Mouse (Mus musculus) embryonic facial prominence, embryonic 10.5 days (tissue): Measurements from ENCODE around the gene Rexo4. TPM values are rescaled to one million over a fixed set of nuclear protein-coding genes. Genes with fewer than 3 reads are reported as not detected.
A peak's percentile ranks its signal among the peaks of the same experiment; 100 is the strongest.

Source experiments
- DNase-seq: peaks from one replicate; pipeline ENCODE4 v3.0.0-alpha.2; 2017; ENCODE audit warnings: low spot score
- H3K27ac ChIP-seq: fragments of 300-500 bp; sonication (generic); replicated peaks from 2 replicates; pipeline ENCODE4 v1.5.1; 2016; ENCODE audit warnings: mild to moderate bottlenecking
- H3K27me3 ChIP-seq: fragments of 300-500 bp; sonication (generic); replicated peaks from 2 replicates; pipeline ENCODE4 v1.6.1; 2016; ENCODE audit warnings: low read depth, mild to moderate bottlenecking; ENCODE audit not compliant: poor library complexity, severe bottlenecking
- H3K36me3 ChIP-seq: fragments of 300-500 bp; sonication (generic); replicated peaks from 2 replicates; pipeline ENCODE4 v1.6.1; 2016; ENCODE audit warnings: mild to moderate bottlenecking, moderate library complexity
- H3K4me1 ChIP-seq: fragments of 300-500 bp; sonication (generic); 2 replicates; pipeline ENCODE4 v1.6.1; 2016
- H3K4me3 ChIP-seq: fragments of 300-500 bp; sonication (generic); 2 replicates; pipeline ENCODE4 v1.5.1; 2016; ENCODE audit warnings: mild to moderate bottlenecking, moderate library complexity
- H3K9me3 ChIP-seq: fragments of 300-500 bp; sonication (generic); 2 replicates; pipeline ENCODE4 v1.6.1; 2016; ENCODE audit warnings: mild to moderate bottlenecking
- WGBS: fragments of 180-500 bp; shearing (Covaris S2); methylation state at CpG from one replicate; pipeline ENCODE4 v1.1.7; 2016; 5-methylcytosine and 5-hydroxymethylcytosine counted together
- polyA plus RNA-seq: library from polyadenylated mRNA; unstranded; fragments of >200 nt; fragmentation: Nextera tagmentation; extraction: Ambion mirVana; gene quantifications from 2 replicates; pipeline ENCODE4 v1.2.1, GENCODE M21; 2016

The Rexo4 gene
- polyA plus RNA-seq: 56.0 and 59.1 TPM in 2 replicates

- Histone ChIP-seq H3K4me1 (peaks cover 26% of the 10 kb centered on the region), H3K27me3 (no peaks in the 10 kb centered on the region), H3K27ac (peak within 1 kb of the TSS; percentile 98)
Measured at GRCm38 (mm10) chr2:26963923-26964723, at the start of gene Rexo4. Gene Rexo4 (minus strand): TSS chr2:26964386.

GRCm38 (mm10) chr2:27009714-27010244 is 45.6 kb upstream of the Rexo4 start, which contains the start of gene Cacfd1:
Gene Cacfd1 (plus strand): TSS chr2:27009926.
- Histone ChIP-seq H3K27ac (peak within 1 kb of the TSS; percentile 95), H3K27me3 (peaks cover 11% of the 10 kb centered on the region; the same call in 1 of the 2 replicates), H3K36me3 (peaks cover 23% of the 10 kb centered on the region), H3K4me1 (peaks cover 26% of the 10 kb centered on the region), H3K4me3 (peak within 1 kb of the TSS; percentile 86), H3K9me3 (no peaks in the 10 kb centered on the region)
- under 1% methylated on average over 43 of the region's 43 CpGs for WGBS
- DNase-seq: peak; percentile 95

More at GRCm38 (mm10) chr2:26963923-26964723, at the start of gene Rexo4:
- Histone ChIP-seq H3K36me3 (peaks cover 32% of the 10 kb centered on the region), H3K4me3 (peak within 1 kb of the TSS; percentile 86), H3K9me3 (peaks cover 6% of the 10 kb centered on the region; the same call in 1 of the 2 replicates)
- under 1% methylated on average over 50 of the region's 50 CpGs for WGBS
- peak; percentile 94 for DNase-seq

- 78% methylated on average over 7 of the region's 7 CpGs for WGBS
- Histone ChIP-seq H3K4me3 (no peak overlapping the region), H3K9me3 (no peaks in the 10 kb centered on the region), H3K36me3 (peaks cover 7% of the 10 kb centered on the region), H3K27ac (no peak overlapping the region), H3K27me3 (peaks cover 11% of the 10 kb centered on the region; the same call in 1 of the 2 replicates), H3K4me1 (peaks cover 26% of the 10 kb centered on the region)
- no peak for DNase-seq
Measured at GRCm38 (mm10) chr2:27007701-27008100, 43.5 kb upstream of the Rexo4 start.

- no peaks in the 10 kb centered on the region for H3K36me3 ChIP-seq
- no peaks in the 10 kb centered on the region for H3K9me3 ChIP-seq
- H3K4me3 ChIP-seq: no peak overlapping the region
- DNase-seq: no peak
- peaks cover 17% of the 10 kb centered on the region for H3K4me1 ChIP-seq
- H3K27me3 ChIP-seq: peaks cover 11% of the 10 kb centered on the region; the same call in 1 of the 2 replicates
- H3K27ac ChIP-seq: no peak overlapping the region
- 72% methylated on average over 4 of the region's 4 CpGs for WGBS
Measured at GRCm38 (mm10) chr2:27006255-27006654, 42.1 kb upstream of the Rexo4 start.

GRCm38 (mm10) chr2:26997993-26998392 is 33.8 kb upstream of the Rexo4 start:
- Histone ChIP-seq H3K4me3 (no peak overlapping the region), H3K9me3 (no peaks in the 10 kb centered on the region), H3K36me3 (no peaks in the 10 kb centered on the region), H3K27ac (no peak overlapping the region), H3K4me1 (no peaks in the 10 kb centered on the region), H3K27me3 (no peaks in the 10 kb centered on the region)
- DNase-seq: no peak
- WGBS: 91% methylated on average over 7 of the region's 7 CpGs

- Histone ChIP-seq H3K27ac (no peak overlapping the region), H3K4me3 (no peak overlapping the region), H3K9me3 (no peaks in the 10 kb centered on the region), H3K36me3 (no peaks in the 10 kb centered on the region), H3K4me1 (no peaks in the 10 kb centered on the region), H3K27me3 (no peaks in the 10 kb centered on the region)
- no peak for DNase-seq
- WGBS: 82% methylated on average over 1 of the region's 1 CpGs
Measured at GRCm38 (mm10) chr2:26997498-26997897, 33.3 kb upstream of the Rexo4 start.

- no peaks in the 10 kb centered on the region for H3K36me3 ChIP-seq
- H3K27ac ChIP-seq: no peak overlapping the region
- no peaks in the 10 kb centered on the region for H3K4me1 ChIP-seq
- 83% methylated on average over 3 of the region's 3 CpGs for WGBS
- H3K4me3 ChIP-seq: no peak overlapping the region
- no peak for DNase-seq
- H3K27me3 ChIP-seq: no peaks in the 10 kb centered on the region
- H3K9me3 ChIP-seq: no peaks in the 10 kb centered on the region
Measured at GRCm38 (mm10) chr2:26993936-26994335, 29.8 kb upstream of the Rexo4 start.

GRCm38 (mm10) chr2:26984640-26985039 is 20.5 kb upstream of the Rexo4 start:
- H3K4me3 ChIP-seq: no peak overlapping the region
- H3K4me1 ChIP-seq: no peaks in the 10 kb centered on the region
- no peak overlapping the region for H3K27ac ChIP-seq
- 85% methylated on average over 5 of the region's 5 CpGs for WGBS
- no peaks in the 10 kb centered on the region for H3K27me3 ChIP-seq
- no peaks in the 10 kb centered on the region for H3K36me3 ChIP-seq
- DNase-seq: no peak
- no peaks in the 10 kb centered on the region for H3K9me3 ChIP-seq

- H3K9me3 ChIP-seq: no peaks in the 10 kb centered on the region
- H3K36me3 ChIP-seq: no peaks in the 10 kb centered on the region
- no peak overlapping the region for H3K4me3 ChIP-seq
- WGBS: 70% methylated on average over 2 of the region's 2 CpGs
- no peak for DNase-seq
- no peaks in the 10 kb centered on the region for H3K27me3 ChIP-seq
- H3K27ac ChIP-seq: no peak overlapping the region
- H3K4me1 ChIP-seq: no peaks in the 10 kb centered on the region
Measured at GRCm38 (mm10) chr2:26984179-26984578, 20.0 kb upstream of the Rexo4 start.

- no peaks in the 10 kb centered on the region for H3K36me3 ChIP-seq
- 80% methylated on average over 1 of the region's 1 CpGs for WGBS
- DNase-seq: no peak
- H3K27ac ChIP-seq: no peak overlapping the region
- H3K4me1 ChIP-seq: no peaks in the 10 kb centered on the region
- H3K9me3 ChIP-seq: no peaks in the 10 kb centered on the region
- no peak overlapping the region for H3K4me3 ChIP-seq
- no peaks in the 10 kb centered on the region for H3K27me3 ChIP-seq
Measured at GRCm38 (mm10) chr2:26980361-26980760, 16.2 kb upstream of the Rexo4 start.

- Histone ChIP-seq H3K27me3 (no peaks in the 10 kb centered on the region), H3K9me3 (no peaks in the 10 kb centered on the region), H3K27ac (no peak overlapping the region), H3K4me1 (peaks cover 17% of the 10 kb centered on the region), H3K36me3 (no peaks in the 10 kb centered on the region), H3K4me3 (no peak overlapping the region)
- 60% methylated on average over 4 of the region's 4 CpGs for WGBS
- peak; percentile 16 for DNase-seq
Measured at GRCm38 (mm10) chr2:26973960-26974359, 9.8 kb upstream of the Rexo4 start.

- 78% methylated on average over 3 of the region's 3 CpGs for WGBS
- Histone ChIP-seq H3K4me3 (no peak within 1 kb of the TSS), H3K4me1 (peaks cover 17% of the 10 kb centered on the region), H3K36me3 (no peaks in the 10 kb centered on the region), H3K27ac (no peak within 1 kb of the TSS; the same call in 1 of the 2 replicates), H3K27me3 (no peaks in the 10 kb centered on the region), H3K9me3 (no peaks in the 10 kb centered on the region)
- no peak for DNase-seq
Measured at GRCm38 (mm10) chr2:26973116-26973515, 8.9 kb upstream of the Rexo4 start, which contains the start of gene Adamts13. Gene Adamts13 (plus strand): TSS chr2:26973416.

- Histone ChIP-seq H3K4me3 (no peak overlapping the region), H3K9me3 (peaks cover 6% of the 10 kb centered on the region; the same call in 1 of the 2 replicates), H3K36me3 (peaks cover 2% of the 10 kb centered on the region), H3K27me3 (no peaks in the 10 kb centered on the region), H3K4me1 (peaks cover 23% of the 10 kb centered on the region), H3K27ac (no peak overlapping the region)
- DNase-seq: no peak
- WGBS: 79% methylated on average over 2 of the region's 2 CpGs
Measured at GRCm38 (mm10) chr2:26967262-26967661, 3.1 kb upstream of the Rexo4 start.
